Mouse (Mus musculus) adrenal gland, postnatal 10 days (tissue): ENCODE measurements around the gene Wdr81. TPM values are rescaled to one million over a fixed set of nuclear protein-coding genes. Genes with fewer than 3 reads are reported as not detected.

Experiments used
- DNase-seq: peaks from one replicate; pipeline ENCODE4 v3.0.0; 2021; ENCODE audit warnings: mixed read lengths
- microRNA-seq: library from miRNA; unstranded; fragments of <30 nt; microRNA quantifications from one replicate; pipeline ENCODE4 v1.2.0, GENCODE M21; 2021
- total RNA-seq, 2 experiments: library from RNA; stranded (reverse); gene quantifications; 2 replicates each; pipeline ENCODE4 v1.2.3; 2021

Wdr81 gene
- total RNA-seq, 2 experiments from 2014 or later: 13.0 to 15.2 TPM

- DNase-seq: peak; percentile 55
Measured at GRCm38 (mm10) chr11:75399411-75399841, 55.1 kb downstream of the Wdr81 start.

- no peak for DNase-seq
Measured at GRCm38 (mm10) chr11:75397452-75397851, 57.1 kb downstream of the Wdr81 start.

- DNase-seq: no peak
Measured at GRCm38 (mm10) chr11:75395611-75396010, 58.9 kb downstream of the Wdr81 start.

Small RNAs within 50 kb of the gene (microRNA-seq; reads per million reads assigned to microRNA genes)
- 38,281 reads per million, percentile 99 among the genes with 10 or more reads in this experiment for gene Mir22

Other genes starting within 250 kb of the Wdr81 start
- gene Rpa1, start 106.4 kb downstream of the Wdr81 start, total RNA-seq: 10 to 100 TPM; 60.0 to 72.0 TPM
- gene Smyd4, start 106.3 kb downstream of the Wdr81 start, total RNA-seq: 1 to 10 TPM; 7.8 to 9.3 TPM
- 100 to 1,000 TPM; 121 to 219 TPM for gene Serpinf1, start 32.0 kb downstream of the Wdr81 start, total RNA-seq
- 100 to 1,000 TPM; 112 to 253 TPM for gene Serpinf2, start 15.1 kb downstream of the Wdr81 start, total RNA-seq
- 10 to 100 TPM; 20.9 to 24.6 TPM for gene Tlcd2, start 7.0 kb upstream of the Wdr81 start, total RNA-seq
- gene Prpf8, start 32.1 kb upstream of the Wdr81 start, total RNA-seq: 100 to 1,000 TPM; 112 to 130 TPM
- gene Rilp, start 55.4 kb upstream of the Wdr81 start, total RNA-seq: 10 to 100 TPM; 17.3 to 23.7 TPM
- 10 to 100 TPM; 13.3 to 20.0 TPM for gene Scarf1, start 58.8 kb upstream of the Wdr81 start, total RNA-seq
- gene Slc43a2, start 77.0 kb upstream of the Wdr81 start, total RNA-seq: 10 to 100 TPM; 21.1 to 27.9 TPM
- 100 to 1,000 TPM; 130 to 139 TPM for gene Pitpna, start 133.4 kb upstream of the Wdr81 start, total RNA-seq
- gene Inpp5k, start 176.3 kb upstream of the Wdr81 start, total RNA-seq: 10 to 100 TPM; 30.7 to 43.0 TPM
- 100 to 1,000 TPM; 128 to 132 TPM for gene Myo1c, start 195.8 kb upstream of the Wdr81 start, total RNA-seq
- gene Crk, start 224.5 kb upstream of the Wdr81 start, total RNA-seq: 10 to 100 TPM; 93.2 to 96.5 TPM